Mouse (Mus musculus): ENCODE data around the gene Kdm4b.

Kdm4b gene

GRCm38 (mm10) chr17:56325450-56326152, at the start of gene Kdm4b:
Kdm4b (plus strand) TSS chr17:56326062.
- peak; percentile 98 to 99 for DNase-seq (ENCODE audit: low read depth in 1 of 2, low spot score in 2 of 2)

GRCm38 (mm10) chr17:56276643-56277566, 49.0 kb upstream of the Kdm4b start, which contains the start of gene Ticam1:
Ticam1 (minus strand) TSS chr17:56276786.
- peak; percentile 83 to 84 for DNase-seq (ENCODE audit: low read depth in 1 of 2, low spot score in 2 of 2)

- DNase-seq (ENCODE audit: low read depth in 1 of 2, low spot score in 2 of 2) = no peak
These were observed 48.3 kb upstream of the Kdm4b start for GRCm38 (mm10) chr17:56277567-56277893.

GRCm38 (mm10) chr17:56278340-56278739, 47.5 kb upstream of the Kdm4b start:
- no peak for DNase-seq (ENCODE audit: low read depth in 1 of 2, low spot score in 2 of 2)

- DNase-seq (ENCODE audit: low read depth in 1 of 2, low spot score in 2 of 2) = no peak
These were observed 46.2 kb upstream of the Kdm4b start for GRCm38 (mm10) chr17:56279481-56280155.

GRCm38 (mm10) chr17:56281193-56281592, 44.7 kb upstream of the Kdm4b start:
- DNase-seq (ENCODE audit: low read depth in 1 of 2, low spot score in 2 of 2) = no peak

- no peak for DNase-seq (ENCODE audit: low read depth in 1 of 2, low spot score in 2 of 2)
These were observed 43.1 kb upstream of the Kdm4b start for GRCm38 (mm10) chr17:56282802-56283201.

- no peak for DNase-seq (ENCODE audit: low read depth in 1 of 2, low spot score in 2 of 2)
These were observed 42.5 kb upstream of the Kdm4b start for GRCm38 (mm10) chr17:56283316-56283715.

GRCm38 (mm10) chr17:56285995-56286394, 39.9 kb upstream of the Kdm4b start:
- DNase-seq (ENCODE audit: low read depth in 1 of 2, low spot score in 2 of 2) = no peak

- no peak for DNase-seq (ENCODE audit: low read depth in 1 of 2, low spot score in 2 of 2)
These were observed 38.0 kb upstream of the Kdm4b start for GRCm38 (mm10) chr17:56287830-56288229.

GRCm38 (mm10) chr17:56288866-56289265, 37.0 kb upstream of the Kdm4b start:
- no peak for DNase-seq (ENCODE audit: low read depth in 1 of 2, low spot score in 2 of 2)

- no peak for DNase-seq (ENCODE audit: low read depth in 1 of 2, low spot score in 2 of 2)
These were observed 36.2 kb upstream of the Kdm4b start for GRCm38 (mm10) chr17:56289371-56290331.

GRCm38 (mm10) chr17:56290388-56291170, 35.3 kb upstream of the Kdm4b start:
- peak; percentile 70 to 82 for DNase-seq (ENCODE audit: low read depth in 1 of 2, low spot score in 2 of 2)

GRCm38 (mm10) chr17:56291171-56291511, 34.7 kb upstream of the Kdm4b start:
- peak; percentile 81 to 86 for DNase-seq (ENCODE audit: low read depth in 1 of 2, low spot score in 2 of 2)

GRCm38 (mm10) chr17:56291826-56292475, 33.9 kb upstream of the Kdm4b start:
- DNase-seq (ENCODE audit: low read depth in 1 of 2, low spot score in 2 of 2) = no peak

- DNase-seq (ENCODE audit: low read depth in 1 of 2, low spot score in 2 of 2) = no peak
These were observed 33.2 kb upstream of the Kdm4b start, which contains the start of gene Plin3 for GRCm38 (mm10) chr17:56292531-56293222. Plin3 (minus strand) TSS chr17:56292873.

GRCm38 (mm10) chr17:56293291-56293690, 32.6 kb upstream of the Kdm4b start:
- no peak for DNase-seq (ENCODE audit: low read depth in 1 of 2, low spot score in 2 of 2)

- no peak for DNase-seq (ENCODE audit: low read depth in 1 of 2, low spot score in 2 of 2)
These were observed 31.6 kb upstream of the Kdm4b start for GRCm38 (mm10) chr17:56294241-56294640.

GRCm38 (mm10) chr17:56296201-56296600, 29.7 kb upstream of the Kdm4b start:
- DNase-seq (ENCODE audit: low read depth in 1 of 2, low spot score in 2 of 2) = no peak

All from monocyte, adult 2 months (primary cell).